Mouse (Mus musculus) hematopoietic stem cell, adult 5-6 weeks (primary cell): Measurements from ENCODE around the gene Ccdc167. TPM values are rescaled to one million over a fixed set of nuclear protein-coding genes. Genes with fewer than 3 reads are reported as not detected.

Experiments
- ATAC-seq, 2 experiments: fragments of 125-278 bp in 1 of 2; replicated peaks in 1 of 2; 2 replicates each; pipeline ENCODE4 v1.8.0; 2016 to 2017; ENCODE audit warnings: inconsistent platforms in 2 of 2, mild to moderate bottlenecking in 2 of 2, moderate number of reproducible peaks in 2 of 2, low read depth in 1 of 2, moderate TSS enrichment in 1 of 2; ENCODE audit not compliant: low FRiP score in 2 of 2, poor library complexity in 2 of 2, severe bottlenecking in 2 of 2, insufficient read depth in 1 of 2, low TSS enrichment in 1 of 2
- total RNA-seq: library from RNA; stranded (forward); fragments of 172-1452, 232-1000 nt; gene quantifications from 2 replicates; pipeline ENCODE4 v1.2.3, GENCODE M21; 2017

The Ccdc167 gene
- total RNA-seq, 1 experiment from 2014 or later: 8.1 TPM

DNA sequence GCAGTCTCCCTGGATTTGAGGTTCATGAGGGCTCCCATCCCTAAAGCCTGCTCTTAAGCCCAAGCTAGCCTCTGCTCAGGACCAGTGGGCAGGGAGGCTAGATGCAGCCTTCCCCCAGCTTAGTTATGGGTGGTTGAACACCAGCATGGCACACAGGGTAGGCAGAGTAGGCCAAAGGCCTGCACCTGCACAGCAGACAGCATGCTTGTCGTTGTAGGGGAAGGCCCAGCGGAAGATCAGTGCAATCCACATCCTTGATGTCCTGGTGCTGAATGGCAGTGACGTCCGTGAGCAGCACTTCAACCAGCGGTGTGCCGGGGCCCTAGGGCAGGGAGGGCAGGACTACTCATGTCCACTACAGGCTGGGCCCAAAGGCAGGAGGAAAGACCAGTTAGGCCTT, 18.4 kb downstream of the Ccdc167 start:
- ATAC-seq: no peak

DNA sequence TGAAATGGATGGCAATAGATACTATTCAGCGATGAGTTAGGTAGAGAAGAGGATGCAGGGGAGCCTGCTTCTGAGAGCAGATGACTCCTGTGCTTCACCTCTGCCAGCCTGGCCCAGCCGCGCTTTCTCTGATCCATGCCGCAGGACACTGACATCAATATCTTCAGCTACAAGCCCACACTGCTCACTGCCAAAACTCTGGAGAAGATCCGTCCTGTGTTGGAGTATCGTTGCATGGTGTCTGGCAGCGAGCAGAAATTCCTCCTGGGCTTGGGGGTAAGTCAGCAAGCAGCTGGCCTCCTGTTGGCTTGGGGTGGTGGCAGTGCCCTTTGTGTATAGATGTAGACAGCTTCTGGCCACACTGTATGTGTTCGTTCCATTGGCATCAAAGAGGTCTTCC, 19.9 kb downstream of the Ccdc167 start:
- ATAC-seq: no peak

DNA sequence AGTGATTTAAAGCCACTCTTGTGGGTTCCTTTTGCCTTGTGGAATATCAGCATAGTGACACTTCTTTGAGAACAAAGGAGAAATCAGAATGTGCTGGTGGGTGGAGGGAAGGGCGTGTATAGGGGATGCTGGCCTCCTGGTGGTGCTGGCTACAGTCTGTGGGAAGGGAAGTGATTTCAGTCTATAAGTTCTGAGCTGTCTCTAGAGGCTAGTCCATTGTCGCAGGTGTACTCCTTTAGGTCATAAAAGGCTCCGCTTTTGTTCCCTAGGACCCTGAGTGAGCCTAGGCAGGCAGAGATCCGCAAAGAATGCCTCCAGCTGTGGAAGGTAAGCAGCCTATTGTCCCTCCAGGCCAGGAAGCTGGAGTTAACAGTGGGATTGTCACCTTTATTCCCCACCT, 22.3 kb downstream of the Ccdc167 start:
- no peak for ATAC-seq

DNA sequence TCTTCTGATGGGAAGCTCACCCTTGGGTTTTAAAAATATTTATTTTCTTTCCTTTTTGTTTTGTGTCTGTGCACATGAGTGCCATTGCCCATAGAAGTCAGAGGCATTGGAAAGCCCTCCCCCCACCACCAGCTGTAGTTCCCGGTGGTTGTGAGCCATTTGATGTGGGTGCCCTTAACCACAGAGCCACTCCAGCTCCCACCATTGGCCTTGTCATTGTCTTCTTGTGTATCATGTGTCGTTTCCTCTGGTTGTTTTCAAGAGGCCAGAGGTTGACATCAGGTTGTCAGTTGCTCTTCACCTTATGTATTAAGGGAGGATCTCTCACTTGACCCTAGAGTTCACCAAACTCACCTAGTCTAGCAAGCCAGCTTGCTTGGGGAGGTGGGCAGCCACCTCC, 23.3 kb downstream of the Ccdc167 start:
- no peak for ATAC-seq

DNA sequence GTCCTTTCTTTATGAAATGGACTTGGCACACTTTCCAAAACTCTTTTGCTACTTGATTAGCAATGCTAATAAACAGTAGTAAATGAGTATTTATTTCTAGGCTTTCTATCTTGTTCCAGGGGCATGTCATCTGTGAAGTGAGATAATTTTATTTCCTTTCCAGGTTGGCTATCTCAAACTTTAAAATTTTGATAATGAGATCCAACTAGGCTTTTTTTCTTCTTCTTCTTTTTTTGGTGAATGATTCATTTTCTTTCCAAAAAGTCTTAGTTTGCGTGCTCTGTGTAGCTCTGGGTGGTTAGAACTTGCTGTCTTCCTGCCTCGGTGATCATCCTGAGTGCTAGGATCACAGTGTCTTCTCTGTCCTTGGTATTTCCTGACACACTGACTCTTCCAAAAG, 24.0 kb downstream of the Ccdc167 start:
- ATAC-seq: no peak

DNA sequence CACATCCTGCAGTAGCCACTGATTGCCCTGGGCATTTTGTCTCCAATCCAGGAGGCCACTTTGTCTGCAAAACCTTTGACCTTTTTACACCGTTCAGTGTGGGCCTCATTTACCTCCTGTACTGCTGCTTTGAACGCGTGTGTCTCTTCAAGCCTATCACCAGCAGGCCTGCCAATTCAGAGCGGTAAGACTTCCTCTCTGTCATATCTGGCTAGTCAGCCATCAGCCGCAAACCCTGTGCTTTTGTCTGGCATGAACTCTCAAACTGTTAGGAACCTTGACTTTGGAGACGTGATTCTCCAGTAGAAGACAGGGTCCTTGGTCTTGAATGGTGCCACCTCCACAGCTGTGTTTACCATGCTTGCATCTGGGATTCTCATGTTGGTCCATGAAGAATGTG, 26.6 kb downstream of the Ccdc167 start:
- ATAC-seq: no peak

DNA sequence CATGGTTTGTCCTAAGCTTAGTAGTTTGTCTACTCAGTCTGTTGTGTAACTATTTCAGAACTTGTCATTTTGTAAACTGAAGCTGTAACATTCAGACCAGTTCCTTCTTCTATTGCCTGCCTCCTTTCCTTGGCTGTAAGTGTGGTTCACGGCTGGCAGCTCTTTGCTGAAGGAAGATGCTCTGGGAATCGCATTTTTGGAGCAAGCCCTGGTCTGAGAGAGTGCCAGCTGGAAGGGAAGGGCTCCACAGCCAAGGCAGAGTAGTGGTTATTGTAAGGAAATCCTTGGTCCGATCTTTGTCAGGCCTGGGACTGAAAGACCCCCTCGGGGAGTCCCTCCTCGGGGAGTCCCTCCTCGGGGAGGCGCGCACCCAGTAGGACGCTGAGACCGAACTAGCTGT, 28.2 kb downstream of the Ccdc167 start:
- ATAC-seq: no peak

DNA sequence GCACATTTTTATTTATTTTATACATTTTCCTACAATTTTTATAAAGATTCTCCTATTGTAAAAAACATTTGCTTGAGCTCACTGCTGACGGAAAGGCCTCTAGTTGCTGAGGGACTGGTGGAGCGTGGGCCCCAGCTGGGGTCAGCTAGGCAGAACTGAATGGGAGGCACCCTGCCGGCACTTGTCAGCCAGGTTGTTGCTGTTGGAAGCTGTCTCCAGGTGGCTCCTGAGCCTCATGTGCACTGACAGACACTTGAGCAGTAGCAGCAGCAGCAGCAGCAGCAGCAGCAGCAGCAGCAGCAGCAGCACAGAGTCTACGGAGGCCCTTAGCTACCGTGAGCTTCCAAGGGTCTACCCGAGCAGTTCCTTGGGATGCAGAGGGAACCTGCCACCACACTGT, 29.5 kb downstream of the Ccdc167 start:
- no peak for ATAC-seq

DNA sequence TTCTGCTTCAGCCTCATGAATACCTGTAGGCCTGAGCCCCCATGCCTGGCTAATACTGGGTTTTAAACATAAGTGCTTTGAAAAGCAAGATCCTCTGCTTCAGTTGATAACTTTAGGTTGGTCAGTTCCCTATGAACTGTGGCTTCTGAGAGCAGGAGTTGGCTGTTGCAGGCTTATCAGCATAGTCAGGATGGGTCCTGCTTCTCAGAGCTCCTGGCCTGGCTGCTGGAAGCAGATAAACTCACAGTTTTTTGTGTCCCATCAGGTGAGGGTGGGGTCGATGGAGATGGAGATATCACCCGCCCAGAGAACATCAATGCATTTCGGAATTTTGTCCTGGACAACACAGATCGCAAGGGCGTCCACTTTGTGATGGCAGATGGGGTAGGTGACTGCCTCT, 30.1 kb downstream of the Ccdc167 start:
- ATAC-seq: no peak

DNA sequence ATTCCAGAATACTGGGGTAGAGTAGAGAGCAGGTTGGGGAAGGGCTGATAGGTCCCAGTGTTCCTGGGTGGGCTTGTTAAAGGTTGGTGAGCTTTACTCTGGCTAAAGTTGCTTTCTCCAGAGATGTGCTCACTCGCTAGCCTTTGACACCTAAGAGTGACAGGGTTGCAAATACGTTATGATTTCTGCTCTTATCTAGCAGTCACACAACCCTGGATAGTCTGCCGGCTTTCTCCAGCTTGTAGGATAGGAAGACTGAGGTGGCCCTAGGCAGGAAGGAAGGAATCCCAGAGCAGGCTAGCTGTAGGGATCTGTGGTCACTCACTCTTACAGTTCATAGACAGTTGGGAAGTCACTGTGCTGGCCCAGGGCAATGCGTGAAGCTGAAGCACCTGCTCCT, 32.6 kb downstream of the Ccdc167 start:
- ATAC-seq: no peak

DNA sequence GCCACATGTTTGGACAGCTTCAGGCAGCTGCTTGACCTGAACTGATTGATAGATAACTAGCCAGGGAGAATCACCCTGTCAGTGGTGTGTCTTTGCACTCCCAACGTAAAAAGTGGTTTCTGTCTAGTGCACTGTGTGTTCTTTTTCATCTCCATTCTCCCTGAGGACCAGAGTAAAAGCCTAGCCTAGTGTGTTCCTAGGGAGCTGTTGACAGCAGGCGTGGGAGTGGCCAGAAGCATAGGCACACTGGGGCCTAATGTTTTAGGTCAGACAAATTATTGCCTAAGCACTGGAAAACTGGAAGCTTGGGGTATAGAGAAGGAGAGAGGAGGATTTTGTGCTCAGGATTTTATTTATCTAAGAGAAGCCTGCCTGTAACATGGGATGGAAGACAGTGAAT, 33.7 kb downstream of the Ccdc167 start:
- no peak for ATAC-seq

DNA sequence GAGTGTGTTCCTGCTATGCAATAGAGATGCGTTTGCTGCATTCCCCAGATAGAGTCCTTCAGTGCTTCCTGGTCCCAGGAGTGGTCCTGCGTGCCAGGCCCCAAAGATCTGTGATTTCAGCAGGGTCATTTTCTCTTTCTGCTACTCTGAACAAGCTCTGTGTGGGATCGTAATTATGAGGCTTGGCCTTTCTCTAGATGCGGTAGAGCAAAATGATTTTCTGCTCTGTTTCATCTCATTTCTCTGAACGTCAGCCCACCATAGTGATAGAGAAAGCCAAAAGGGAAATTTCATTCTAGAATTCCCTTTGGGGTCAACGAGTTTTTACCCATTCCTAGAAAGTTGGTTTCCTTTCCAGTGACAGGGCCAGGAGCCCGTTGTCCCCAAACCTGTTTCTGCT, 34.6 kb downstream of the Ccdc167 start:
- no peak for ATAC-seq

DNA sequence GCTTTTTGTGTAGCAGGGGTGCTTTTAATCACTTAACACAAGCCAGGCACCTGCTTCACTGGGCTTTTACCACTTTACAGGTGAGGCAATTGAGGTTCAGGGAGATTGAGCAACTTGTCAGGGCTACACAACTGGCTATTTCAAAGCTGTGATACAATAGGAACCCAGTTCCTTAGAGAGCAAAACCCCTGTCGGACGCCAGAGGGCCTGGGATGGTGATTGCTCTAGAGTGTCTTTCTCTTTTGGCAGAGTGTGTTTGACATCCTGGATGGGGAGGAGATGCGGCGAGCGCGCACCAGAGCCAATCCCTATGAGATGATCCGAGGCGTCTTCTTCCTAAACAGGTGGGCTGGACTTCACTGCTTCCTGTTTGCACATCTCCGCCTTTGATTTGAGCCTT, 35.2 kb downstream of the Ccdc167 start:
- ATAC-seq: no peak

DNA sequence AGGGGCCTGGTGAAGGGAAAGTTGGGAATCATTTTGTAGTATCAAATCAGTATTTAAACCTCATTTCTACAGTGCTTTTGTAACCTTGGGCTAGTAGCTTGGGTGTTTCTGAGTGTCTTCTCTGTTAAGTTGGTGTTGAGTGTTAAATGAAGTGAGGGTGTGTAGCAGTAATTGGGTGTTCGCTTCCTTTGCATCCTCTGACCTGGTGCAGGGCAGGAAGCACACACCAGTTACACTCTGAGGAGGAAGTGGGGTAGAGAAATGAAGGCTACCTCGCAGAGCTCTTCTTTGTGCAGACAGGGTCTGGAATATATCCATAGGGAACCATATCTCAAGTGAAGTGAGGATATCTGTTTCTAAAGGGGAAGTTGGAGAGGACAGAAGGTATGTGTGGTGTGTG, 35.9 kb downstream of the Ccdc167 start:
- ATAC-seq: no peak

DNA sequence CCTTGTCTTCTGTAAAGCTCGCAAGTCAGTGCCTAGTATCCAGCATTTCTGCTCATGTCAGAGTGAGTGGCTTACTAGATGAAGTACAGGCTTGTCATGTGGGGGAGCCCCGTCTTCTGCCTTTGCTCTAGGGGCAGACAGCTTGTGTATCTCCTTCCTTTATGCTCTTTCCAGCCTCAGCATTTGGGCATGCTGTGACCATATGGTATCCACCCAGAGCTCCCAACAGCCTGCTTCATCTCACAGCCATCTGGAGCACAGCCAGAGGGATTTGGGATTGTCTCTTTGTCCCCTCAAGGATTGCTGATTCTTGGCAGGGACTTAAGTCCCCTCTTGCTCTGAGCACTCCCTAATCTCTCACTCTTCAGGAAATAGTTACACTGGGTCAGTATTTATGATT, 36.7 kb downstream of the Ccdc167 start:
- no peak for ATAC-seq

DNA sequence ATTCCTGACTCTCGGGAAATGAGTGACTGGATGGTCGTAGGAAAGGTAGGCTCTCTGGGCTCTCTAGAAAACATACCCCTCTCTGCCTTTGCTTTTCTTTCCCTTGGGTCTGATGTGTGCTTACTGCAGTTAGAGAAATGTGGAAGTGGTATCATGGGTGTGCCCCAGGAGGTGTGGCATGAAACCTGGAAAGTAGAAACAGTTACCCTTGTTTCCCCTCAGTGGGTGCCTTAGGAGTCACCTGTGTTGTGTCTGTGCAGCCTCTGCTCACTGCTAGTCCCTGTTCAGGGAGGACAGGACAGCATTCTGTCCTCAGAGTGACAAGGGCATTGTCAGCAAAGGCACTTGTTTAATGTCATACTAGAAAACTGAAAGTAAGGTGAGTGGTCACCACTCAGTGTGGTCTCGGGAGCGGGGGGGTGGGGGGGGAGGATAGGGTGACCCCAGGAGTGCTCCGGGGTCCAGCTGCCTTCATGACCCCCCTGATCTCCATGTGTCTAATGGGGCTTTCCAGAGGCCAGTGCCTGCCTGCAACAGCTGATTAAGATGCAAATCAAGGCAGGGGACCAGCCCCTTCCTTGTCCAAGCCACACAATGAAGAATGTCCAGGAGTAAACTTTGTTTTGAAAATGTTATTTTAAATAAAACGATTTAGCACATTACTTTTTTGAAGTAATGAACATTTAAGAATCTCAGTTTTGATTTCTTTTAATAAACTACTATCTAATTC, 37.6 kb downstream of the Ccdc167 start:
- ATAC-seq: no peak

DNA sequence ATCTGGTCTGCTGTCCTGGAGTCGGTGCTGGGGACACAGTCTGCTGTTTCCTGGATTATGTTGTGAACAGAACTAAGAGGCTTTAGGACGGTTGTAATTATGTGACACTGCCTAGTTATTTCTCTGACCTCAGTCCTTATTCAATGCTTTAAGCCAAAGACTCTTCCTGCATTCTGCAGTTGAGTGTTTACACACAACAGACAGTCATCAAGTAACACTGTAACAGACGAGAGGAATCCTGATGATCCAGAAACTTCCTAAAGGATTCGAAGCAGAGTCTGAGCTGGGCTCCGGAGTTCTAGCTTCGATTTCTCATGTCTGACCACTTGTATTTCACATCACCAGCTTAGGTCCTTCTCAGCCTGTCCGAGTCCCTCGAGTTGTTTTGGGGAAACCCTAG, 38.3 kb downstream of the Ccdc167 start:
- ATAC-seq: no peak

DNA sequence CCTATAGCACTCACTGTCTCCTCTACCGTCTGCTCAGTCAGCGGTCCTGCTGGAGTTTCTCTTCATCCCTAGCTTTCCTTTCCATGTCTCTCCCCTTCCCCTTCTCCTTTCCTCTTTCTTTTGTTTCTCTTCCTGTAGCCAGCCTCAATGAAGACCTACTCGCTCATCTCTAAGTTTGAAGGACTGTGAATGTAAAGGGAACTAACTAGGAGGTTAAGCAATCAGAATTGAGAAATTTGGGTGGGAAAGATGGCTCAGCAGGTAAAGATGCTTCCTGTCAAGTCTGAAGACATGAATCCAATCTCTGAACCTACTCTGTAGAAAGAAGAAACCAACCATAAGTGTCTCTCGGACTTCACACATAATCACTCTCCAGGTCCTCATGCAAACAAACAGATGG, 43.5 kb downstream of the Ccdc167 start:
- ATAC-seq: peak in 1 of 2 experiments; percentile 14; a peak in 1 of 4 replicates

DNA sequence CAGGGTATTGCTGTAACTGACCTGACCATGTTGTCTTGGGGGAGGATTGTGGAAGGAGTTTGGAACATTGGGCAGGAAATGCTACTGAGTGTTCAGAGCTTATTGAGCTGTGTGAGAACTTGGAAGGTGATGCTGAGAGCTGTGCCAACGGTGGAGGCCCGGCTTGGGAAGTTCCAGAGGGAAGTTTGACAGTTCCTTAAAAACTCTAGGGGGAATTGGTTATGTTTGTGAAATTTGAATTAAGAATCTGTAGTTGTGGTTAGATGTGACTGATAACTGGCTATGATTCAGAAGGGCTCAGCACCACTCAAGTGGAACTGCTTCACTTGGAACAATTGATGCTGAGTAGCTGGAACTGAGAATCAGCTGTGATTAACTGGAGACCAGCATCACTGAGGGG, 45.8 kb downstream of the Ccdc167 start:
- ATAC-seq: no peak

DNA sequence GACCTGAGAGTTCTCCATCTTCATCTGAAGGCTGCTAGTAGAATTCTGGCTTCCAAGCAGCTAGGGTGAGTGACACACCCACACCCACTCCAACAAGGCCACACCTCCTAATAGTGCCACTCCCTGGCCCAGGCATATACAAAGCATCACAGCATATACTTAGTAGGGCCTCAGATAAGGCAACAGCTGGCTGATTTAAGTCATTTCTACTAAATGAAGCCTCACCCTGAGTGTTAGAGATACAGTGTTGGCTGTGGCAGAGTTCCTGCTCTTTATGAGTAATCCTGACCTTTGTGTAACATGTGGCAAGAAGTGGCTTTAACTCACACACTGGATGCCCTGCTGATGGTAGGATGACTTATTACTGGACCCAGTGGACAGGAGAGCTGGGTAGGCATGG, 46.9 kb downstream of the Ccdc167 start:
- no peak for ATAC-seq
